Mouse (Mus musculus) gastrocnemius, postnatal 4 days (tissue): ENCODE measurements around the gene Kif12. TPM values are rescaled to one million over a fixed set of nuclear protein-coding genes. Genes with fewer than 3 reads are reported as not detected.

Experiments
- DNase-seq, 2 experiments: peaks; one replicate each; pipeline ENCODE4 v3.0.0; 2021 to 2022; ENCODE audit warnings: low spot score in 2 of 2, mixed read lengths in 2 of 2
- long read RNA-seq, 2 experiments: library from polyadenylated mRNA; stranded (forward); transcript quantifications; one replicate each; pipeline ENCODE4 v2.0.0; 2021
- total RNA-seq, 2 experiments: library from RNA; stranded (reverse); gene quantifications; 2 replicates each; pipeline ENCODE4 v1.2.3; 2021

The Kif12 gene
- not detected for total RNA-seq
- long read RNA-seq, experiment 1, result 0 reads
- long read RNA-seq, experiment 2, result 0 reads

DNA sequence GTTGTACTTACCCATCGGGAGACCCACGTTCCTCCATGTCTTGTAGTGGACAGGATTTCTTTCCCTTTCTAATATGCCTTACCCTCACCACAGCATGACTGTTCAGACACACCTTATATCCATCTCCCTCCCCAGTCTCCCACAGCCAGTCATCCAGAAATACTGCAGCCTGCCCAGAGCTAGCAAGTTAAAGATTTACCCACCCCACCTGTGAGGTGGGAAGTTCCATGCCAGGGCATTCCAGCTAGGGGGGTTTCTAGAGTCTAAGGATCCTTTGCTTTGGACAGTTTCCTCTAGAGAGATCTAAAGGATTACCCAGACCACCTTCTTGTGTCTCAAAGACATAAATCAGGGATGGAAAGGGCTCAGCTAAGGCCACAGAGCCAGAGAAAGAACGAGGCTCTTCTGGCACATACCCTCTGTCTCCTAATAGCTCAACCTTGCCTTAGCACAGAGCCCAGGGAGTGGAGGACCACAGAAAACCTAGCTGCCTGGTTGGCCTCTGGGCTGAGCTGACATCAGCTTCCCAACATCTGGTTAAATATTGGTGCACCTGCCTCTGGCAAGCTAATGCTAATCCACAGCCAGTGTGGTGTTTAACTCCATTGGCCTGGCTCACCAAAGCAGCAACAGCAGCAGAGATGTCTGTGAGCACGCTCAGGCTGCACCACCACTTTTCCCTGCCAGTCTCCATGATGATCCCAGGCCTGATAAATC, at the start of gene Kif12:
Gene Kif12 (minus strand): TSS at position 163 of the 717 bp plus-strand sequence.
- DNase-seq, result no peak

DNA sequence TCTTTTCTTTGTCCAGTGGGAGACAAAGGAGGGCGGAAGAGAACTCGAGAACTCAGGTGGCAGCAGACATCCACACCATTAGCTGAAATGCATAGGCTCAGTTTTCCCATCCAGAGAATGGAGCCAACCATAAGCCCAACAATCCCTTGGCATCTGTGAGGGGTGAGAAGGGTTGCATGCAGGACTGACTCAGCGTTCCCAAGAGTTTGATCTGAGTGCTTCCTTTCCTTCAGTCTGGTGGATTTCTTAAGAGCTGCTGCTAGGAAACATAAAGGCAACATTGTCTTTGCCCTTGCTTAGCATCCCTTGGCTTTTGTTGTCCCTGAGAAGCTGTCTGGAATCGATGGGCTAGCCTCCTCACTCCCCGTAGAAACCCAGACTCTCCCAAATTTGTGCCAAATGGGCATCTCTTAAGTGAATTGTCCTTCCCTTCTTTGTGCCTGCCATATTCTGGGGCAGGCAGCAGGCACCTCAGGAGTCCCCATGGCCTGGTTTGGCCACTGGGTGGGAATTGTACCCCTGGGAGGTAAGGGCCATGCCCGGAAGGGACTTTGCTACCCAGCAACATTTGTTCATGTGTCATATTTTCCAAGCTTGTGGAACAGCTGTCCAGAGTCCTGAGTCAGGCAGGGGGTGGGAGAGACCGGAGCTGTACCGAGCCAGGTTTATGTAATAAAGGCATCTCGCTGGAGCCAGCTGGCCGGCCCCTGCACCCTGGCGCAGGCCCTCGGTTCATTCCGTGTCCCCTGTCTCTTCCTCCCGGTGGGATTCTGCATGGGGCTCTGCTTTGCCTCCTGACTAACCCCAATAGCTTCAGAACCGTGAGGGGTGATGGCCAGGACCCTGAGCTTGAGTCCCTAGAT, 49.4 kb upstream of the Kif12 start:
- DNase-seq, result peak in 1 of 2 experiments; percentile 75

DNA sequence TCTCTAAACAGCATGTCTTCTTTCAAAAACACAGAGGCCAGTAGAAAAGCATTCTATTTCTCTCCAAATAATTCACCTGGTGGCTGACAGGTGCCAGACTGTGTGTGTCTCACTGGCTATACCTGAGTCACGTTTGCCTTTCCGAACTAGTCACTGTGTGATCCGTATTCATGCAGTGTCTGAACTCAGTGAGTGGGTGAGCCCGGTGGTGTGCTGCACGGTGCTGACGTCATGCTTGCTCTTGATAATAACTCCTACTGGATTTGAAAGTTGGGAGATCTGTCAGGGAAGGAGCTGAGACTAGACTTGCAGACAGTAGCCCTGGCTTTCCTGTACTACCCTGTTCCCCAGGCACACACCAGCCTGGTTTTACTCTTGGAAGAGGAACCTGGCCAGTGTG, 47.7 kb upstream of the Kif12 start:
- DNase-seq, result no peak

DNA sequence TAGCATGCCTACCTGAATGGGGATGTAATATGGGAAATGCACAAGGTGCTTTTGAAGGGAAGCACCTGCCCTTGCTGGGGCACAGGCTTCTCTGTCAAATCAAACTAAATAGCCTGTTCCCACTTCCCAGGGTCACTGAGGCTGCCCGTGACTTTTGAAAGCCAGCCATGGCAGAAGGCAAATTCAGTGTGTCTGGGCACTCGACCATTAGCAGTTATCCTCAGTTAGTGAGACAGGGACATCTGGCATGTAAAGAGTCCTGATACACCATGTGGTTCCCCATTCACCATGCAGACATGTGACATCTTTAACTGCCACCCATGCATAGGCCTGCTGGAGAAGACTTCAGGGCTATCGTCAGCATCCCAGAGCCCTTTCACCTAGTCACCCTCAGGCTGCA, 47.1 kb upstream of the Kif12 start:
- no peak for DNase-seq

DNA sequence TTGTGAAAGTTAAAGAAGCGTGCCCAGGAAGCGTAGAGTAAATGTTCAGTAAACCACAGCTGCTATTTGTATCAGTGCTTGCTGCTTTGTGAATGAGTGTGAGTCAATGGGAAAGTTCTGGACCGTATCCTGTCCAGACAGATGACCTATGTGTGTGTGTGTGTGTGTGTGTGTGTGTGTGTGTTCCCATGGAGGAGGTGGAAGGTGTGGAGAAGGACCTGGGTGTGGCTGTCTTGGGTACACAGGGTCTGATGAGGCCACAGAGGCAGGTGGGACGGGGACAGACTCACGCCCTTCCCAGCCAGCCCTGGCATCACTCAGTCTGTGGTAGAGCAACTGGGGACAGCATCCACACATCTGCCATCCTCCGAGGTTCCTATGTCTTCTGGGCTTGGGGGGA, 45.6 kb upstream of the Kif12 start:
- no peak for DNase-seq

DNA sequence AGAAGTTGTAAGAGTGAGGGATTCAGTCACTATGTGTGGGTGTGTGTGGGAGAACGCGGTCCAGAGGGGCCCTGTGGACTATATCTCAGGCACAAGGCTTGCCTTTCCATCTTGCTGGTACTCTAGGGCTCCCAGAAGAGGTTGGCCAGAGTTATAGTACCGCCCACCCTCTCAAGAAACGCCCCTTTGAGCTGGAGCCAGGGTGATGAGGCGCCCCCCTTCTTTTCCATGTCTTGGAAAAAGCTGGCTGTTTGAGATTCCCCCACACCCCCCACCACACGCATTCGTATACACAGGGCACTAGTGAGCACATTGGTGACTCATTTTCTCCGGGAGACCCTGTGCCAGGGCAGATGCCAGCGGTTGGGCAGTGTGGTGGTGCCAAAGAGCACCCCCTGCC, 44.6 kb upstream of the Kif12 start:
- DNase-seq, result peak in 1 of 2 experiments; percentile 61

DNA sequence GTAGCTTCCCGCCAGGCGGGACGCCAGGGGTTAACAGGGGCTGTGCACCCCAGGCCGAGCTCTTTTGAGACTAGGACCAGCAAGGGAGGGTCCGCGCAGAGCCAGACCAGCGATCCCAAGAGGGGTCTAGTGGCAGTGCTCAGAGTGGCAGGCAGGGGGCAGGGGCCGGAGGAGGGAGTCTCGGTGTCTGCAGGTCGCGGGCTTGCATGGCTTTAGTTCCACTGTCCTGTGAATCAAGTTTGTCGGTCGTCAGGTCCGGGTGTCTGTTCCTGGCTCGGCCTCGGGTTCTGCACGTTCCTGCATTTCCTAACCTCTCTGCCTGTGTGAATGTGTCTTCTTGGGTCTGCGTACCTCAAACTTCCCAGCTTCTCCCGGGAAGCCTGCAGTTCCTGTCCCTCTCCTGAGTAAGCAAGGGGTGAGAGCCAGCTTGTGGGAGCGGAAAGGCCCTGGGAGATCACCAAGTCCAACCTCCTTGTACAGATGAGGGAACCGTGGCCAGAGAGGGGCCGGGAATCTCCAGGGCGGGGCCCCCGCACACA, 44.1 kb upstream of the Kif12 start:
- peak; percentile 59 to 75 for DNase-seq

DNA sequence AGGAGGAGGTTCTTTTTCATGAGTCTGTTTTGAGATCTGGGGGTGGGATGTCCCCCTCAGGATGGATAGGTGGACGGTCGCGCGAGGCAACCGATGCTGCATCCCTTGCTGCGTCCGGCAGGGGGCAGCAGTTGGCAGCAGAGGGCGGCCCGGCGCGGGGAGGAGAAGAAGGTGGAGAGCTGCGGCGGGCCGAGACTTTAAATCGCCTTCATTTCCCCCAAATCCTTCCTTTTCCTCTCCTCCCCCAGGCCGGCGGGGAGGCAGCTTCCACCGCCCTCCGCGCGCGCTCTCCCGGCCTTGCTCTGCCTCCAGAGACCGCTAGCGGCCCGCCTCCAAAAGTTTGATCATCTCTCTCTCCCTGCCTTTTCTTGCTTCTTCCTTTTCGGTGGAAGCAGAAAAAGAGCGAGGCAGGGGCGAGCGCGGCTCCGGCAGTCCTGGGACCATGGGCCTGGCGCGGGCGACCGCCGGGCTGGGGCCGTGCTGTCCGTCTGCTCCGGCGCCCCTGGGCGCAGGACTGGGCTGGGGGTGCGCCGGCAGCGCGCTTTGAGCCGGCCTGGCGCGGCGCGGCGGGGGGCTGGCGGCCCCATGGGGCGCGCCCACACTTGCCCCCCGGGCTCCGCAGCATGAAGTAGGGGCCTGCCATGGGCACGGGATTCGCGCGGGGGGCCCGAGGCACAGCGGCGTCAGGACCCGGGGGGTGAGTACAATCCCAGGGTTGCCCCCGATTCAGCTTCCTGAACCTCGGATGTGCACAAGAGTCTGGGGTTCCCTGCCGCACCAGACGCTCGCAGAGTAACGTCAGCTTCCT, 43.5 kb upstream of the Kif12 start:
- DNase-seq, result peak; percentile 79 to 85

DNA sequence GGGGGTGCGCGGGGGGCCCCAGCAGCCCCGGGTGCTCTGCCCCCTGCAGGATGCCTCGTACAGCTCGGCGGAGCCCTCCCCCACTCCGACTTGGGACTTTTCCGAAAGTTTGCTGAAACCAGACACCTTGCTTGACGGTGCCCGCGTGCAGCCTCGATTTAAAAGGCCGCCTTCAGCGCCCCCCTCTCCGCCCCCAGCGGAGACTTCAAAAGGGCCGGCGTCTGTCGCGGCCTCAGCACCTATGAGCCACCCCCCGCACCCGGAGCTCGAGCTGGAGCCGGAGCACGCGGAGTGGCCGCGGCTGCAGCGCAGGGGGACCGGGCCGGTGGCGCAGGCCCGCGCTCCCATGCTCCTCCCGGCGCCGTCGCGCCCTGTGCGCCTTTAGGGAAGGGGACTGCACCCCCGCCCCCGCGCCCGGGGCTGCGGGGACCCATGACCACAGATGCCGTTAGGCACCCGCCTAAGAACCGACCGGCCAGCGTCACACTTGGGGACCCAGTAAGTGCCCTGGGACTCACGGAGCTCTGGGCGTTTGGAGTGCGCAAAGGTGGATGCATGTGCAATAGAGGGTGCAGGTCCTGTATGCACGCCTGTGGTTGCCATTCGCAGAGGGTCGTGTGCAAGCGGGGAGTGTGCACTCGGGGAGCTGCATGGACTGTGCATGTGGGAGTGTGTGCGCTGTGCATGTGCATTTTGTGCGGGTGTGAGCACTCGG, 42.1 kb upstream of the Kif12 start, which contains the start of gene Col27a1:
Gene Col27a1 (plus strand): TSS at position 98 of the 715 bp plus-strand sequence.
- no peak for DNase-seq

DNA sequence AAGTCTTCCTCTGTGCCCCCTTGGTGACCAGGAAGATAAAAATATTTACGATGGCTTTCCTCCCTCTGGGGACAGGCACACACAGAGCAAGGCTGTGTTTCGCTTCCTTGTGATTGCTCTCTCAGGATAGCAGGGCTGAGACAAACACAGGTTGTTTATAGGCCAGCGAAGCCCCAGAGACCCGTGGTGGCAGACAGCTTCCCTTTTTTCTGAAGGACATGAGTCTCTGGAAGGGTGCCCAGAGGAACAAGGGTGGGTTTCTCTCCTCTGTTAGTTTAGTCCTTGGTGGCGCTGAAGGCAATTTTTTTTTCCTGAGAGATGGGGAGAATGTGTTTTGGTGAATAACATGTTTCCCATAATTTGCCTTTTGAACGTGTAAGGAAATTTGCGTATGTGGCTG, 33.7 kb upstream of the Kif12 start:
- no peak for DNase-seq

DNA sequence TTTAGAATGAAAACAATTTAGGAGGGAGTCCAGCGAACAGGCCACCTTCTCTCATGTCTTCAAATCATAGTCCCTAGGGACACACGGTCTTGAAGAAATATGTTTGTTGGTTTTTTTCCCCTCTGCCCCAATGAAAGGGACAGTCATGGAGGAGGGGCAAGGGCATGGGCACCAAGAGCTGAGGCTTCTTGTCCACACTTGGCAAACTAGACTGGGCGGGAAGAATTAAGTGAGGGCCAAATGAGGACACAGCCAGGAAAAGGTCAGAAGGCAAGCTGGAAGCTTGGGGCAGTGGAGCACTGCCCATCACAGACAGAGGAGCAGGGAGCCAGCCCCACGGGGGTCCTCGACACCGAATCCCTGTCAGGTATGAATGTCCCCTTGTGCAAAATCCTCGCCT, 31.9 kb upstream of the Kif12 start:
- DNase-seq, result no peak

DNA sequence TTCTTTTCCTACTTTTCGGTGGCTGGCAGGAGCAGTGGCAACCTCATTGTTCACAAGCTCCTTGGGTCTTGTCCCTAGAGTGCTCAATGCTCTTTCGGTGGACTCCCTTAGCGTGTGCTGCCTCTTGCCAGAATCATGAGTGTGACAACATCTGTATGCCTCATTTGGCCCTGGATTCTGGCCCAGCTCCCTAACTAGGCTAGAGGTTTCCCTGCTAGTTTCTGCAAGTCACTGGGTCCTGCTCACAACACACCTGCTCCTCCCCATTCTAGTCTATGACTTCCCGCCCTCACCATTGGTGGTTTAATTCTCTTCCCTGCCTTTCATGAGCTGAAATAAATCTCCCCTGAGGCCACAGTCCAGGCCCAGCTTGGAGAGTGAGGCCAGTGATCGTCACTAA, 27.4 kb upstream of the Kif12 start:
- no peak for DNase-seq

DNA sequence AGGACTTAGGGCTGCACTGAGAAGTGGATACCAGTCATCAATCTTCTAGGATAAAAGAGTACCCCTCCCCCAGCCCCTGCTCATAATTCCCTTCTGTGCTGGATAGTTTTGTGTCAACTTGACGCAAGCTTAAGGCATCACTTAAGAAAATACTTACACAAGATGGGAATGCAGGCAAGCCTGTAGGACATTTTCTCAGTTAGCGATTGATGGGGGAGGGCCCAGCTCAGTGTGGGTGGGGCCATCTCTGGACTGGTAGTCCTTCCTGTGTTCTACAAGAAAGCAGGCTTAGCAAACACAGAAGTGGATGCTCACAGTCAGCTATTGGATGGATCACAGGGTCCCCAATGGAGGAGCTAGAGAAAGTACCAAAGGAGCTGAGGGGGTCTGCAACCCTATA, 22.4 kb upstream of the Kif12 start:
- DNase-seq, result no peak

DNA sequence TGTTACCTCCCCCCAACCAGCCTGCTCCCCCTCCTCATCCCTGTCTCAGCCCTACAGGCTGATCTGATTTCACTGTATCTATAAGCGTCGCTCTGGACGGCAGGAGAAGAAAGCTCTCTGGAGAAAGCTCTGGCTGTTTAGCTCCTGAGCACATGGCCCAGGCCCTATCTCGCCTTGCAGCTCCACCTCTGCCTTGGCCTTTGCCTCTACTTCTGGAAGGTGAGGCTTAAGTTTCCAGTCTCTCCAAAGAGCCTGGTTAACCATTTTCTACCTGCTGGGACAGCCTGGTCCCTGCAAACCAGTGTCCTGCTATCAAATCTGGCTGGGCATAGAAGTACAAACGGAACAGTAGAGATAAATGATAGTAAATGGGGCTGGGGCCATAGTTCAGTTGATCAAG, 19.7 kb upstream of the Kif12 start:
- no peak for DNase-seq

DNA sequence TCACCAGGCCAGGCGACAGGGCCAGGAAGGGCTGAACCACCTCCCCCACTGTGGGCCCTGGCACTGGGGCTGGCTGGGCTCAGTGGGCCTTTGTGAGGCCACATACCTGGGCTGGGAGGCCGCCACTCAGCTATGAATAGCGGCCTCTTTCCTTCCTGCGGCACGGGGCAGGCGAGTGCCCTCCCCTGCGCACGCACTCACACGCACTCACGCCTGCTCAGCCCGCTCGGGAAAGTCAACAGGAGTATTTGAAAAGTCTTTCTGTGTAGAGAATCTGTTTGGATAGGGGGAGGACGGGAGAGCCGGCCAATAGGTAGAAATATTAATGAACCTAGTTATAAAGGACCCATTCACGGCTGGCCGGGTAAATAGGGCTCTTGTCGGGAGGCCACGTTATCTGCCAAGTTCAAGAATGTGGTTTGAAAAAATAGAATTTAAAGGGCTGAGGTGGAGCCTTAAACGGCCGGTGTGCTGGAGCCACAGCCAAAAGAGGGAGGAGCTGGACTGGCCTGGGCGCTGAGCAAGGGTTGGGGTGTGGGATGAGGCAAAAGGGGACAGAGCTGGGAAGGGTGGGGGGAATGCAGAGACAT, 14.4 kb upstream of the Kif12 start:
- no peak for DNase-seq

DNA sequence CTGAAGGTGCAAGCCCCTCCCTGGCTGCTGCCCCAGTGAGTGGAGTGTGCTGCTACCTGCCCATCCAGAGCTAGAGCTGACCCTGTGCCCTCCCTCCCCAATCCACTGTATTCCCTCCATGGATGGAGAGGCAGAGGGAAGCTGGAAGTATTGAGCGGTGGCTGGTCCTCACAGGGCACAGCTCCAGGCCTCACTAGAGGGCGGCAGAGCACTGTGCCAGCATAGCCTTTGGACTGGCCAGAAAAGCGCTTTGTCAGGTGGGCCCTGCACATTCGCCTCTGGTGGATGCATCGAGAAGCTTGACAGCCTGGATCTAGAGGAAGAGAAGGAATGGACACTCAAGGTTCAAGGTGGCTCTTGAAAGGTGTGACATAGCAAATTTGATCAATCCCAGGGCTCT, 9.6 kb upstream of the Kif12 start:
- DNase-seq, result peak in 1 of 2 experiments; percentile 55

DNA sequence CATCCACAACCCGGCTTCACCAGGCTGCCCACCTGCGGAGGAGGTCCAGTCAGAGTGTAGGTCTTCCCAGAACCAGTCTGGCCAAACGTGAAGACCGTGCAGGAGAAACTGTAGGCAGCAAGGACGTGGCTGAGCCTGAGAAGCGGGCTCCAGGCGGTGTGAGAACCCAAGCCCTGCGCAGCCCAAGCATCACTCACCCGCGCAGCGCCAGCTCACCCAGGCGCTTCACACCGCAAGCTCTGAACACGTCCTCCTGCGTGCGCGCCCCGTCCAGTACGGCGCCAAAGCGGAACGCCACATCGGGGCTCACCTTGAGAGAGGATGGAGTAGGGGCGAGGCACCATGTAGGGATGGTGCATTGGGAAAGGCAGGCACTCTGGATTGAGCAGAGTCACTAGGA, 809 bp downstream of the Kif12 start:
- DNase-seq, result no peak

DNA sequence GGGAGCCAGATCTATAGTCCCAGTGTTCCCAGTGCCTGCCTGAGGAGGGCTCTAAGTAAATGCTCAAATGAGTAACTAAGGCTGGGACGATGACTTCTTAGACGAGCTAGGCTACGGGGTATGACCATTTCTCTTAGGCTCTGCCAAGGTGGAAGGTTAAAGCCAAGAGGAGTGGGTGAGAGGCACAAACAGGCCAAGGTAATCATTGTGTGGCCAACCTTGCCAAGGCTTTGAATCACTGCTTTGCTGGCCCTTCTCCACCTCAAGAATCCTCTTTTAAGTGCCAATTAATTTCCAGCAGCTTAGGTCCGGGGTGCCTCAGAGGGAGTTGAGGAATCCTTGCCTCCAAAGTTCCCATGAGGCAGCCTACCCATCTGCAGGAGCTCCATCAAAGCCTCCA, 1.9 kb downstream of the Kif12 start:
- DNase-seq, result no peak

DNA sequence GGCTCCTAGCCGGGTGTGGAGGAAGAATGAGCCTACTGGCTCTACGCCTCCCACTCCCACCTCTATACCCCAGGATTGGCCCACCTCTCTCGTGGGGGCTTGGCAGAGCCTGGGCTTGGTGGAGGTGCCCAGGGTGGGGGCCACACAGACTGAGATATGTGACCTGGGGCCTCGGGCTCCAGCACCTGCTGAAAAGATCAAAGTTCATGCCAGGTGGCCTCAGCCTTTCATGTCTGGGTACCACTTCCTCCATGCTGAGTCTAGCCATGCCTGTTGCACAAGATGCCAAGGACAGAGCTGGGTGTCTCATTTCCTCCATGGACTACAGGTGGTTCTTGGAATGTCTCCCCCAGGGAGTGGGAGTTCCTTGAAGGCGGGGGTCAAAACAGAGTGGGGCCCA, 5.6 kb downstream of the Kif12 start:
- no peak for DNase-seq

DNA sequence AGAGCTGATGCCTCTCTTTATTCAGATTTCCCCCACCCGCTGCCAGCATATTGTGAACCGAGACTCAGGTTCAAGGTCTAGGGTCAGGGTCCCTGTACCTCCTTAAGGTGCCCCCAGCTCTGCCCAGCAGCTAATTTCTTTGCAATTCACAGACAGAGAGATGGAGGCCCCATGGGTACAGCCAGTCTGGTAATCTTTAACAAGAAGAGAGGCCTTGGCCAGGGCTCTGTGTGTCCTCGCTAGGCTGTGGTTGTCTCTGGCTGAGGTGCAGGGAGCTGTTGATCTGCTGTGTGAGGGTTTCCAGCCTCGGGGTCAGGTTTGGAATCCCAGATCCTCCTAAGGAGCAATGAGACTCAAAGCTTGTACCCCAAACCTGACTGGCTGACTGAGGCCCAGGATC, 6.3 kb downstream of the Kif12 start:
- DNase-seq, result no peak
